9 mouse cellular contexts compared by ENCODE assay signal in the genomic region with DNA sequence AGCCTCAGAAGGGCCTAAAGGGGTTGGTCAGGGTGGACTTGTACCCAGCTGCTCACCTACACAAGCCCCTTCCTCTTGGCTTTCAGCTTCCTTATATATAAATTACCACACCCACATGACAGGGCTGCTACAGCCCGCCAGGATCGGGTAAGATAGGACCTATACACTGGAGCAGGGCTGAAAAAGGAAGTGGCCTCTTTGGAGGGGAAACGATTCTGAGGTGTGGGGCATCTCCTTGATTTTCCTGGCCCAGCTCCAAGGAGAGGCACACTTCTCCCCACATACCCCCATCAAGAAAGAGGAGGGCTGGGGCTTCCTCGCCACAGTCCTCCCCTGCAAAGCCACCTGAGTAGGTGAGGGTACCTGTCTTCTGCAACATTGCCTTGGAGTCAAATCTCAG. TPM values are rescaled to one million over a fixed set of nuclear protein-coding genes. Genes with fewer than 3 reads are reported as not detected.
DNase-seq lines count a peak whose midpoint lies in the region; ATAC-seq and TF ChIP-seq lines count a peak whose summit lies in the region.
"Had no signal": no experiment of that assay in that cellular context is flagged by ENCODE, and none has a peak within 500 bp of the region (broad histone marks: within the 10 kb centered on the region; RNA-seq: fewer than 3 reads in every experiment).

No protein-coding gene starts in this region.

- peak overlapping the region; percentile 80 for H3K9ac ChIP-seq in heart, embryonic 16.5 days (ENCODE audit: low read length)

- no peaks in the 10 kb centered on the region for H3K9me3 ChIP-seq in erythroblast, embryonic 14.5 days (ENCODE audit: control insufficient read depth, low read length)
- no peaks in the 10 kb centered on the region for H3K9me3 ChIP-seq in E14TG2a.4 (ENCODE audit: low read length)
- H3K9me3 ChIP-seq in heart, embryonic 16.5 days (replicated peaks; ENCODE audit: control insufficient read depth, low read length), result no peaks in the 10 kb centered on the region

- peak overlapping the region; percentile 69 for H3K27ac ChIP-seq in heart, embryonic 16.5 days (ENCODE audit: low read length)
- peak overlapping the region; percentile 77 for H3K27ac ChIP-seq in macrophage

- no peak for TF ChIP-seq CTCF in E14TG2a.4 (conservative IDR thresholded peaks at IDR 0.05; ENCODE audit: low read length)

- 8% methylated on average over 4 of the region's 4 CpGs for WGBS in heart, embryonic 16.5 days
- WGBS in macrophage (ENCODE audit: missing documents), result 0% methylated on average over 4 of the region's 4 CpGs

- peak overlapping the region; percentile 70 for H3K4me2 ChIP-seq in heart, embryonic 16.5 days (ENCODE audit: low read depth, low read length)

- peaks cover 66% of the 10 kb centered on the region for H3K4me1 ChIP-seq in erythroblast, embryonic 14.5 days (ENCODE audit: control insufficient read depth)
- H3K4me1 ChIP-seq in E14TG2a.4 (replicated peaks; ENCODE audit: low read depth, low read length), result peaks cover 66% of the 10 kb centered on the region
- H3K4me1 ChIP-seq in heart, embryonic 16.5 days (ENCODE audit: control insufficient read depth, insufficient read depth, low read length), result peaks cover 29% of the 10 kb centered on the region

- H3K79me2 ChIP-seq in macrophage (ENCODE audit: inconsistent target), result peaks cover 24% of the 10 kb centered on the region

- ATAC-seq in erythroblast, adult 5-6 weeks (replicated peaks; ENCODE audit: low FRiP score, poor library complexity, severe bottlenecking), result no peak
- ATAC-seq in heart, embryonic 16.5 days (replicated peaks; ENCODE audit: extremely low read depth, insufficient read depth, low FRiP score), result no peak
- ATAC-seq in activated CD4-positive, CD25-positive, alpha-beta regulatory T cell, adult 4 months, result no peak

- H3K4me3 ChIP-seq in erythroblast, embryonic 14.5 days (replicated peaks), result peak overlapping the region; percentile 91
- peak overlapping the region; percentile 82 for H3K4me3 ChIP-seq in E14TG2a.4 (replicated peaks; ENCODE audit: low read length)
- peak overlapping the region; percentile 76 for H3K4me3 ChIP-seq in heart, embryonic 16.5 days (ENCODE audit: low read length)
- H3K4me3 ChIP-seq in macrophage (ENCODE audit: inconsistent target), result peak overlapping the region; percentile 95

- peaks cover 52% of the 10 kb centered on the region for H3K36me3 ChIP-seq in erythroblast, embryonic 14.5 days (ENCODE audit: control insufficient read depth)
- H3K36me3 ChIP-seq in E14TG2a.4 (ENCODE audit: insufficient read depth, low read length) (peaks cover 34% of the 10 kb centered on the region), macrophage (ENCODE audit: inconsistent target) (peaks cover 32% of the 10 kb centered on the region)
- peaks cover 18% of the 10 kb centered on the region for H3K36me3 ChIP-seq in heart, embryonic 16.5 days (ENCODE audit: control insufficient read depth, insufficient read depth)

- no peaks in the 10 kb centered on the region for H3K27me3 ChIP-seq in erythroblast, embryonic 14.5 days (ENCODE audit: control insufficient read depth)
- H3K27me3 ChIP-seq in E14TG2a.4 (ENCODE audit: insufficient read depth, low read length), result peaks cover 30% of the 10 kb centered on the region
- no peaks in the 10 kb centered on the region for H3K27me3 ChIP-seq in heart, embryonic 16.5 days (ENCODE audit: control insufficient read depth, insufficient read depth, low read length)

- DNase-seq in urinary bladder, adult 2 months (ENCODE audit: low spot score), result no peak
- DNase-seq in adrenal gland, postnatal 25 days, result no peak

RNA-seq across cellular contexts. Expression of a gene that starts 0.8 kb away (rescaled TPM):
- polyA plus RNA-seq in erythroblast, embryonic 14.5 days (2012), result 17.6 and 23.0 TPM in 2 replicates
- 49.5 and 74.2 TPM in 2 replicates for total RNA-seq in erythroblast, adult 5-6 weeks (2015; ENCODE audit: low replicate concordance)
- 22.7 and 56.3 TPM in 2 replicates for total RNA-seq in erythroblast, adult 5-6 weeks (2017; ENCODE audit: low replicate concordance)
- polyA plus RNA-seq in heart, embryonic 16.5 days (2015; fragmentation: Nextera tagmentation; extraction: Ambion mirVana), result 44.1 and 47.8 TPM in 2 replicates
- total RNA-seq in macrophage (2018; cell fraction: chromatin; rRNA removed), result 100 to 1,000 TPM in 21 of 26 experiments, 10 to 100 TPM in 5; 76.6 to 224 (median 156) TPM
- total RNA-seq in macrophage (2018; cell fraction: cytosol; rRNA removed), result 100 to 1,000 TPM in 18 of 26 experiments, 10 to 100 TPM in 8; 78.5 to 144 (median 108) TPM
- 100 to 1,000 TPM; 122 to 283 (median 212) TPM for total RNA-seq in macrophage (2018; cell fraction: nucleus; rRNA removed)
- 77.0 to 153 TPM (median 125 TPM) in 3 replicates for polyA plus RNA-seq in macrophage (2018)
- 84.6 and 87.2 TPM in 2 replicates for polyA plus RNA-seq in urinary bladder, adult 2 months (2012; rRNA removed)
- polyA plus RNA-seq in activated CD4-positive, CD25-positive, alpha-beta regulatory T cell, adult 4 months (2017; shearing (Covaris generic)), result 10 to 100 TPM; 44.2 to 63.7 TPM
- total RNA-seq in adrenal gland, postnatal 25 days (2021), result 71.5 and 75.4 TPM in 2 replicates

RNA-seq across cellular contexts. Expression of a gene that starts 0.9 kb away (rescaled TPM):
- polyA plus RNA-seq in erythroblast, embryonic 14.5 days (2012), result 1.8 and 2.3 TPM in 2 replicates
- 22.7 and 44.9 TPM in 2 replicates for total RNA-seq in erythroblast, adult 5-6 weeks (2015; ENCODE audit: low replicate concordance)
- total RNA-seq in erythroblast, adult 5-6 weeks (2017; ENCODE audit: low replicate concordance), result 79.0 and 86.0 TPM in 2 replicates
- polyA plus RNA-seq in heart, embryonic 16.5 days (2015; fragmentation: Nextera tagmentation; extraction: Ambion mirVana), result 8.1 and 9.4 TPM in 2 replicates
- total RNA-seq in macrophage (2018; cell fraction: chromatin; rRNA removed), result 1 to 10 TPM in 20 of 26 experiments, under 1 TPM in 6; 0.25 to 3.5 (median 1.5) TPM
- 1 to 10 TPM in 18 of 26 experiments, under 1 TPM in 8; 0.48 to 2.4 (median 1.3) TPM for total RNA-seq in macrophage (2018; cell fraction: cytosol; rRNA removed)
- total RNA-seq in macrophage (2018; cell fraction: nucleus; rRNA removed), result 1 to 10 TPM in 19 of 26 experiments, under 1 TPM in 7; 0.34 to 4.4 (median 1.5) TPM
- polyA plus RNA-seq in macrophage (2018), result 0.70 to 1.6 TPM (median 1.00 TPM) in 3 replicates
- 3.9 and 4.8 TPM in 2 replicates for polyA plus RNA-seq in urinary bladder, adult 2 months (2012; rRNA removed)
- polyA plus RNA-seq in activated CD4-positive, CD25-positive, alpha-beta regulatory T cell, adult 4 months (2017; shearing (Covaris generic)), result 1 to 10 TPM; 5.3 to 5.8 TPM
- 0.49 and 1.0 TPM in 2 replicates for total RNA-seq in adrenal gland, postnatal 25 days (2021)

RNA-seq across cellular contexts. Expression of a gene that starts 0.9 kb away (rescaled TPM):
- 17.6 and 17.8 TPM in 2 replicates for polyA plus RNA-seq in erythroblast, embryonic 14.5 days (2012)
- 91.5 and 150 TPM in 2 replicates for total RNA-seq in erythroblast, adult 5-6 weeks (2015; ENCODE audit: low replicate concordance)
- 42.7 and 69.4 TPM in 2 replicates for total RNA-seq in erythroblast, adult 5-6 weeks (2017; ENCODE audit: low replicate concordance)
- polyA plus RNA-seq in heart, embryonic 16.5 days (2015; fragmentation: Nextera tagmentation; extraction: Ambion mirVana), result 340 and 355 TPM in 2 replicates
- 10 to 100 TPM in 25 of 26 experiments, 1 to 10 TPM in 1; 9.2 to 43.0 (median 21.2) TPM for total RNA-seq in macrophage (2018; cell fraction: chromatin; rRNA removed)
- total RNA-seq in macrophage (2018; cell fraction: cytosol; rRNA removed), result 100 to 1,000 TPM; 168 to 308 (median 231) TPM
- 10 to 100 TPM; 18.5 to 85.0 (median 49.4) TPM for total RNA-seq in macrophage (2018; cell fraction: nucleus; rRNA removed)
- 151 to 223 TPM (median 166 TPM) in 3 replicates for polyA plus RNA-seq in macrophage (2018)
- 180 and 204 TPM in 2 replicates for polyA plus RNA-seq in urinary bladder, adult 2 months (2012; rRNA removed)
- polyA plus RNA-seq in activated CD4-positive, CD25-positive, alpha-beta regulatory T cell, adult 4 months (2017; shearing (Covaris generic)), result 100 to 1,000 TPM; 132 to 140 TPM
- 176 and 192 TPM in 2 replicates for total RNA-seq in adrenal gland, postnatal 25 days (2021)

RNA-seq across cellular contexts. Expression of a gene that starts 16.2 kb away (rescaled TPM):
- 28.3 and 30.8 TPM in 2 replicates for polyA plus RNA-seq in erythroblast, embryonic 14.5 days (2012)
- total RNA-seq in erythroblast, adult 5-6 weeks (2015; ENCODE audit: low replicate concordance), result 34.2 and 88.6 TPM in 2 replicates
- 55.3 and 85.6 TPM in 2 replicates for total RNA-seq in erythroblast, adult 5-6 weeks (2017; ENCODE audit: low replicate concordance)
- 604 and 609 TPM in 2 replicates for polyA plus RNA-seq in heart, embryonic 16.5 days (2015; fragmentation: Nextera tagmentation; extraction: Ambion mirVana)
- total RNA-seq in macrophage (2018; cell fraction: chromatin; rRNA removed), result 10 to 100 TPM in 25 of 26 experiments, 1 to 10 TPM in 1; 8.3 to 66.7 (median 26.3) TPM
- 100 to 1,000 TPM; 111 to 184 (median 147) TPM for total RNA-seq in macrophage (2018; cell fraction: cytosol; rRNA removed)
- total RNA-seq in macrophage (2018; cell fraction: nucleus; rRNA removed), result 10 to 100 TPM; 21.2 to 80.3 (median 44.2) TPM
- 111 to 200 TPM (median 159 TPM) in 3 replicates for polyA plus RNA-seq in macrophage (2018)
- polyA plus RNA-seq in urinary bladder, adult 2 months (2012; rRNA removed), result 429 and 475 TPM in 2 replicates
- 100 to 1,000 TPM; 486 to 595 TPM for polyA plus RNA-seq in activated CD4-positive, CD25-positive, alpha-beta regulatory T cell, adult 4 months (2017; shearing (Covaris generic))
- total RNA-seq in adrenal gland, postnatal 25 days (2021), result 531 and 557 TPM in 2 replicates

RNA-seq across cellular contexts. Expression of a gene that starts 39.1 kb away (rescaled TPM):
- not detected in 2 replicates for polyA plus RNA-seq in erythroblast, embryonic 14.5 days (2012)
- total RNA-seq in erythroblast, adult 5-6 weeks (2015; ENCODE audit: low replicate concordance), result not detected in 2 replicates
- total RNA-seq in erythroblast, adult 5-6 weeks (2017; ENCODE audit: low replicate concordance), result not detected in 2 replicates
- polyA plus RNA-seq in heart, embryonic 16.5 days (2015; fragmentation: Nextera tagmentation; extraction: Ambion mirVana), result 0.17 and 0.22 TPM in 2 replicates
- not detected for total RNA-seq in macrophage (2018; cell fraction: chromatin; rRNA removed)
- total RNA-seq in macrophage (2018; cell fraction: cytosol; rRNA removed), result not detected
- total RNA-seq in macrophage (2018; cell fraction: nucleus; rRNA removed), result not detected
- polyA plus RNA-seq in macrophage (2018), result not detected in 3 replicates
- polyA plus RNA-seq in urinary bladder, adult 2 months (2012; rRNA removed), result not detected in 2 replicates
- not detected for polyA plus RNA-seq in activated CD4-positive, CD25-positive, alpha-beta regulatory T cell, adult 4 months (2017; shearing (Covaris generic))
- total RNA-seq in adrenal gland, postnatal 25 days (2021), result not detected in 2 replicates
- total RNA-seq: neutrophil, adult 5-6 weeks had no signal
